Mouse (Mus musculus) heart, postnatal 10 days (tissue): ENCODE measurements at regions not wholly inside any gene's neighbourhood (a gene's known extent, or its start where the extent isn't known, plus 50 kb on each side); places are given as distances from the start of the nearest gene placed in this dataset.

Experiments used
- DNase-seq, 2 experiments: peaks; one replicate each; pipeline ENCODE4 v3.0.0; 2021
- intact Hi-C: fragments of 180-260 bp; cut with DNase I; formaldehyde crosslinking; loops from one replicate; pipeline ENCODE4 v1.15.1; 2025

- intact Hi-C loops: no loop called here
- no peak for DNase-seq
Measured at GRCm38 (mm10) chr8:113916649-113917048, 68.1 kb upstream of the Adamts18 start.

GRCm38 (mm10) chr8:113917197-113917596 lies 68.7 kb upstream of the Adamts18 start:
- intact Hi-C loops: no loop called here
- no peak for DNase-seq

GRCm38 (mm10) chr8:113920306-113920705 lies 71.8 kb upstream of the Adamts18 start:
- intact Hi-C loops: no loop called here
- no peak for DNase-seq

- intact Hi-C loops: no loop called here
- DNase-seq: no peak
Measured at GRCm38 (mm10) chr8:113923381-113923780, 74.8 kb upstream of the Adamts18 start.

- DNase-seq: no peak
- intact Hi-C loops: no loop called here
Measured at GRCm38 (mm10) chr8:113953721-113954120, 105.2 kb upstream of the Adamts18 start.

- intact Hi-C loops: no loop called here
- DNase-seq: no peak
Measured at GRCm38 (mm10) chr8:113956439-113957043, 108.0 kb upstream of the Adamts18 start.

- intact Hi-C loops: no loop called here
- DNase-seq: no peak
Measured at GRCm38 (mm10) chr8:113957821-113958220, 109.3 kb upstream of the Adamts18 start.

- intact Hi-C loops: no loop called here
- no peak for DNase-seq
Measured at GRCm38 (mm10) chr8:113975810-113976209, 127.3 kb upstream of the Adamts18 start.

GRCm38 (mm10) chr8:113976626-113977025 lies 128.1 kb upstream of the Adamts18 start:
- intact Hi-C loops: no loop called here
- no peak for DNase-seq

GRCm38 (mm10) chr8:113977072-113977471 lies 128.5 kb upstream of the Adamts18 start:
- no peak for DNase-seq
- intact Hi-C loops: no loop called here

- DNase-seq: no peak
- intact Hi-C loops: no loop called here
Measured at GRCm38 (mm10) chr8:113978946-113979345, 130.4 kb upstream of the Adamts18 start.

GRCm38 (mm10) chr8:113979837-113980236 lies 131.3 kb upstream of the Adamts18 start:
- no peak for DNase-seq
- intact Hi-C loops: loop anchor here (5.0 to 10.0 kb wide), 2 partner anchors 128 to 385 kb away; no protein-coding TSS in a partner anchor

GRCm38 (mm10) chr8:113981339-113981738 lies 132.8 kb upstream of the Adamts18 start:
- no peak for DNase-seq
- intact Hi-C loops: loop anchor here (5.0 to 10.0 kb wide), 2 partner anchors 129 to 383 kb away; no protein-coding TSS in a partner anchor

GRCm38 (mm10) chr8:113984845-113985244 lies 136.3 kb upstream of the Adamts18 start:
- intact Hi-C loops: loop anchor here (1.0 to 10.0 kb wide), 3 partner anchors 133 to 380 kb away; no protein-coding TSS in a partner anchor
- peak; percentile 45 to 76 for DNase-seq

GRCm38 (mm10) chr8:113985471-113985870 lies 136.9 kb upstream of the Adamts18 start:
- DNase-seq: peak in 1 of 2 experiments; percentile 9
- intact Hi-C loops: loop anchor here (1.0 to 10.0 kb wide), 2 partner anchors 321 to 379 kb away; no protein-coding TSS in a partner anchor

- intact Hi-C loops: loop anchor here (1.0 to 10.0 kb wide), 2 partner anchors 322 to 379 kb away; no protein-coding TSS in a partner anchor
- DNase-seq: peak in 1 of 2 experiments; percentile 5
Measured at GRCm38 (mm10) chr8:113985948-113986347, 137.4 kb upstream of the Adamts18 start.

- intact Hi-C loops: no loop called here
Measured at GRCm38 (mm10) chr8:113990718-113991117, 142.2 kb upstream of the Adamts18 start.

GRCm38 (mm10) chr8:113998881-113999280 lies 134.5 kb upstream of the Nudt7 start:
- intact Hi-C loops: no loop called here
- DNase-seq: no peak

More at GRCm38 (mm10) chr8:113990718-113991117, 142.2 kb upstream of the Adamts18 start:
- DNase-seq: no peak

- intact Hi-C loops: no loop called here
- no peak for DNase-seq
Measured at GRCm38 (mm10) chr8:114001674-114002073, 131.7 kb upstream of the Nudt7 start.

GRCm38 (mm10) chr8:114004436-114004835 lies 128.9 kb upstream of the Nudt7 start:
- DNase-seq: no peak
- intact Hi-C loops: no loop called here

- intact Hi-C loops: no loop called here
- no peak for DNase-seq
Measured at GRCm38 (mm10) chr8:114006587-114006986, 126.8 kb upstream of the Nudt7 start.

GRCm38 (mm10) chr8:114007103-114007502 lies 126.3 kb upstream of the Nudt7 start:
- intact Hi-C loops: no loop called here
- DNase-seq: no peak
